Mouse (Mus musculus) heart, embryonic 13.5 days (tissue): ENCODE results near the gene Ube2e3. TPM values are rescaled to one million over a fixed set of nuclear protein-coding genes. Genes with fewer than 3 reads are reported as not detected.

Experiments
- ATAC-seq: fragments of 200-750 bp; cut with Nextera tagmentation; 2 replicates; pipeline ENCODE4 v1.8.0; 2017; ENCODE audit warnings: moderate TSS enrichment; ENCODE audit not compliant: insufficient number of reproducible peaks, low FRiP score, low TSS enrichment; ENCODE audit errors: extremely low read depth
- H3K27ac ChIP-seq: fragments of 300-500 bp; sonication (generic); replicated peaks from 2 replicates; pipeline ENCODE4 v1.5.1; 2015; ENCODE audit warnings: moderate library complexity, mild to moderate bottlenecking, inconsistent platforms
- H3K27me3 ChIP-seq: fragments of 300-500 bp; sonication (generic); replicated peaks from 2 replicates; pipeline ENCODE4 v1.6.1; 2015; ENCODE audit warnings: mild to moderate bottlenecking, inconsistent platforms
- H3K36me3 ChIP-seq: fragments of 300-500 bp; sonication (generic); 2 replicates; pipeline ENCODE4 v1.6.1; 2015; ENCODE audit warnings: mild to moderate bottlenecking, inconsistent platforms
- H3K4me1 ChIP-seq: fragments of 300-500 bp; sonication (generic); 2 replicates; pipeline ENCODE4 v1.6.1; 2015; ENCODE audit warnings: inconsistent platforms
- H3K4me2 ChIP-seq: fragments of 300-500 bp; sonication (generic); 2 replicates; pipeline ENCODE4 v1.6.1; 2015; ENCODE audit warnings: inconsistent platforms, mild to moderate bottlenecking, moderate library complexity
- H3K4me3 ChIP-seq: fragments of 300-500 bp; sonication (generic); 2 replicates; pipeline ENCODE4 v1.5.1; 2015; ENCODE audit warnings: moderate library complexity, mild to moderate bottlenecking, inconsistent platforms
- H3K9ac ChIP-seq: fragments of 300-500 bp; sonication (generic); 2 replicates; pipeline ENCODE4 v1.6.1; 2015; ENCODE audit warnings: inconsistent platforms, mild to moderate bottlenecking, moderate library complexity
- H3K9me3 ChIP-seq: fragments of 300-500 bp; sonication (generic); 2 replicates; pipeline ENCODE4 v1.6.1; 2016; ENCODE audit warnings: inconsistent platforms
- WGBS: fragments of 180-500 bp; shearing (Covaris S2); methylation state at CpG from one replicate; pipeline ENCODE4 v1.1.7; 2015; ENCODE audit warnings: mixed read lengths; 5-methylcytosine and 5-hydroxymethylcytosine counted together
- polyA plus RNA-seq: library from polyadenylated mRNA; unstranded; fragments of >200 nt; fragmentation: Nextera tagmentation; extraction: Ambion mirVana; gene quantifications from 2 replicates; pipeline ENCODE4 v1.2.1, GENCODE M21; 2015

Ube2e3 gene
- polyA plus RNA-seq, 1 experiment from 2014 or later: 118 TPM

DNA sequence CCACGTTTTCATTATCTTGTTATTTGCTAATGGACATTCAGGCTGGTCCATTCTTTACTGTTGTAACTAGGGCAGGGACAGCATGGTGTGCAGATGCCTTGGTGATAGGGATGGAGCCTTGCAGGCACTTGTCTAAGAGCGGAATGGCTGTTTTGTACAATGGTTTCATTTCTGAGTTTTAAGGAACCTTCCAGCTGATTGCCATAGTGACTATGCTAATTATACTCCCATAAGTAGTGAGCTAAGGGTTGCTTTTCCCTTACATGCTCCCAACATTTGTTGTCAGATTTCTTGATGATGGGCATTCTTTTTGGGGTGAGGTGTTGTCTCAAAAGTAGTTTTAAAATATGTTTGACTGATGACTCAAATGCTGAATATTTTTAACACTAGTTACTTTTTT lies 18.5 kb downstream of the Ube2e3 start:
- peaks cover 56% of the 10 kb centered on the region for H3K4me1 ChIP-seq
- 0 out of 2 replicates have a peak, but pooled peaks cover 2% of the 10 kb centered on the region for H3K36me3 ChIP-seq
- 75% methylated on average over 2 of the region's 2 CpGs for WGBS
- H3K4me2 ChIP-seq: no peak overlapping the region
- H3K4me3 ChIP-seq: no peak overlapping the region
- no peaks in the 10 kb centered on the region for H3K9me3 ChIP-seq
- no peak for ATAC-seq
- H3K27me3 ChIP-seq: no peaks in the 10 kb centered on the region
- no peak overlapping the region for H3K9ac ChIP-seq
- H3K27ac ChIP-seq: no peak overlapping the region

DNA sequence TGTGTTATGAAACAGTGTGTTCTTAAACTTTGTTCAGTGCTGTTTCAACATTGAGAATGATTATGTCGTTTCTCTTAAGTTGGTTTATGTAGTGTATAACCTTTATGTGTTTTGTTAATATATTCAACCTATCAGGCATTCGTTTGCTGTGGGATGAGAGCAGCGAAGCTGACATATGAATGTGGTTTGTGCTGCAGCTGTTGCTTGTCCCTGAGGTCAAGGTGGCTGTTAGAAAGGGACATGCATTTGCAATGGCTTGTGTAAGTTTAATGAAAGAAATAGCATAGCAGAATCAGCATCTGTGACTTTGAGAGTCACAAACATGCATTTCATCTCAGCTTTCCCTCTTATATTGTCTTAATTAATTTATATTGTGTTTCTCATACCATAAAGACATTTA lies 20.3 kb downstream of the Ube2e3 start:
- H3K4me2 ChIP-seq: no peak overlapping the region
- H3K27ac ChIP-seq: no peak overlapping the region
- no peaks in the 10 kb centered on the region for H3K27me3 ChIP-seq
- no peak for ATAC-seq
- H3K36me3 ChIP-seq: no peaks in the 10 kb centered on the region
- H3K9ac ChIP-seq: no peak overlapping the region
- no peaks in the 10 kb centered on the region for H3K9me3 ChIP-seq
- H3K4me3 ChIP-seq: no peak overlapping the region
- peaks cover 48% of the 10 kb centered on the region for H3K4me1 ChIP-seq
- WGBS: 42% methylated on average over 3 of the region's 3 CpGs

DNA sequence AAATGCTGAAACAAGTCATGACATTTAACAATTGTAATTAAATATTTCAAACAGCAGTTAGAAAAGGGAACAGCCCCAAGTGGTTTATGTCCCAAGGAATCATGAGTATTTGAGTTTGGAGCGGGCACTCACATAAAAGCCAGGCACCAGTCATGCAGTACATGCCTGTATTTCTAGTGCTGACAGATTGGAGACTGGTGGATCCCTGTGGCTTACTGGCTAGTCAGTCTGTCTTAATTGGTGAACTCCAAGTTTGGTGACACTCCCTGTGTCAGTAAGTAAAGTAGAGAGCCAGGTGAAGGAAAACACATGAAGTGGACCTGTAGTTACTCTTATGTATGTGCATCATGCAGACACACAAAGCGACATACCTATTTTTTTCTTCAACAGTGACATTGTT lies 27.3 kb downstream of the Ube2e3 start:
- no peak overlapping the region for H3K4me2 ChIP-seq
- no peaks in the 10 kb centered on the region for H3K36me3 ChIP-seq
- no peak overlapping the region for H3K9ac ChIP-seq
- H3K4me1 ChIP-seq: peaks cover 26% of the 10 kb centered on the region
- no peak overlapping the region for H3K4me3 ChIP-seq
- no peaks in the 10 kb centered on the region for H3K9me3 ChIP-seq
- WGBS: 78% methylated on average over 2 of the region's 2 CpGs
- no peak for ATAC-seq
- H3K27ac ChIP-seq: no peak overlapping the region
- H3K27me3 ChIP-seq: no peaks in the 10 kb centered on the region

DNA sequence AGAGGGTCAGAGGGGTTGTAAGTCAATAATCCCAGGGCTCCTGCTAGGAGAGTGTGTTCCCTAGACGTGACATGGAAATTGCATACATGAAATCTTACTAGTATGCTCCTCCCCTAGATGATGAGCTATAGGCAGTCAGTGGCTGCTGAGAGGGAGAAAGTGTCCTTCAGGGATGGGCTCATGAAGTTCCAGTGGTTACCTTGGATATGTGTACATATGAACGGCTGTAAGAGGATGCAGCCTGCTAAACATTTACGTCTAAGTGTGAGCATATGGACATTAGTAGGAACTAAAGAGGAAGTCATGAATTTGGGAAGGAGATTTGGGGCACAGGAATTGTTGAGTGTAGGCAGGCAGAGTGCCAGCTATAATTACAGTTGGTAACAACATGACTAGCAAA lies 38.0 kb downstream of the Ube2e3 start:
- H3K4me2 ChIP-seq: peak overlapping the region; percentile 18
- H3K27me3 ChIP-seq: no peaks in the 10 kb centered on the region
- H3K4me3 ChIP-seq: no peak overlapping the region
- no peak overlapping the region for H3K9ac ChIP-seq
- peaks cover 3% of the 10 kb centered on the region; the same call in 1 of the 2 replicates for H3K36me3 ChIP-seq
- peak overlapping the region; percentile 48 for H3K27ac ChIP-seq
- WGBS: 50% methylated on average over 3 of the region's 3 CpGs
- no peaks in the 10 kb centered on the region for H3K9me3 ChIP-seq
- peaks cover 41% of the 10 kb centered on the region for H3K4me1 ChIP-seq
- ATAC-seq: no peak

DNA sequence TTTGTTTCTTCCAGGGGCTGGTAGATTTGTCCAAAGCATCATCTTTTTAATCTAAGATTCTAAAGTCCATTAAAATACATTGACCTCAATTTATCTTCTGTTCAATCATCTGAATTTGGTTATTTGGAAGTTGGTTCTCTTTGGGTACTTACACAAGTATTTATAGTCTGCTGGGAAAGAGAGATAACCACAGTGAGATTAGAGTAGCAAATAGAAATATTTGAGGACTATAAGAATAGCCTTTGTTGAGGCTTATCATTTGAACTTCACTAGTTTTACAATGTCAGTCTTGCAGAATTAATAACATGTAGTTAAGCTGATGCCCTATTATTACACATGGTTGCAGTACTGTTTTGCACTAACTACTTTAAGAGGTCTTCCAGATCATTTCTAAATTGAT lies 43.6 kb downstream of the Ube2e3 start:
- ATAC-seq: no peak

DNA sequence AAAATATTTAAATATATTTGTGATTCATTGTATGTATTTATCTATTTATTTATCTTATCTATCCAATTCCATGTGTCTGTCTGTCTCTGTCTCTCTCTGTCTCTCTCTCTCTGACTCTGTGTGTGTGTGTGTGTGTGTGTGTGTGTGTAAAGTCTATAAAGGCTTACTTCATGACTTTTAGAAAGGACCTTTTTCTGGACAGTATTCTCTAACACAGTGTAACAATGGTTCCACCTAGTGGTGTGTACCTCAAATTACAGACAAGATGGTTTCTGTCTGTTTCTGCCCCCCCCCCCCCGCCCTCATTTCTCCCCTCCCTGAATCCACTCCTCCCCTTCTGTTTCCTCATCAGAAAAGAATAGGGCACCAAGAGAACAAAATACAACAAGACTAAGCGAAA lies 46.9 kb downstream of the Ube2e3 start:
- WGBS: 82% methylated on average over 2 of the region's 2 CpGs
- ATAC-seq: no peak

More for the DNA sequence above, 43.6 kb downstream of the Ube2e3 start:
- Histone ChIP-seq H3K4me3 (no peak overlapping the region), H3K4me2 (no peak overlapping the region), H3K27ac (no peak overlapping the region), H3K4me1 (peaks cover 33% of the 10 kb centered on the region), H3K27me3 (no peaks in the 10 kb centered on the region), H3K9me3 (no peaks in the 10 kb centered on the region), H3K9ac (no peak overlapping the region), H3K36me3 (peaks cover 10% of the 10 kb centered on the region; the same call in 1 of the 2 replicates)

DNA sequence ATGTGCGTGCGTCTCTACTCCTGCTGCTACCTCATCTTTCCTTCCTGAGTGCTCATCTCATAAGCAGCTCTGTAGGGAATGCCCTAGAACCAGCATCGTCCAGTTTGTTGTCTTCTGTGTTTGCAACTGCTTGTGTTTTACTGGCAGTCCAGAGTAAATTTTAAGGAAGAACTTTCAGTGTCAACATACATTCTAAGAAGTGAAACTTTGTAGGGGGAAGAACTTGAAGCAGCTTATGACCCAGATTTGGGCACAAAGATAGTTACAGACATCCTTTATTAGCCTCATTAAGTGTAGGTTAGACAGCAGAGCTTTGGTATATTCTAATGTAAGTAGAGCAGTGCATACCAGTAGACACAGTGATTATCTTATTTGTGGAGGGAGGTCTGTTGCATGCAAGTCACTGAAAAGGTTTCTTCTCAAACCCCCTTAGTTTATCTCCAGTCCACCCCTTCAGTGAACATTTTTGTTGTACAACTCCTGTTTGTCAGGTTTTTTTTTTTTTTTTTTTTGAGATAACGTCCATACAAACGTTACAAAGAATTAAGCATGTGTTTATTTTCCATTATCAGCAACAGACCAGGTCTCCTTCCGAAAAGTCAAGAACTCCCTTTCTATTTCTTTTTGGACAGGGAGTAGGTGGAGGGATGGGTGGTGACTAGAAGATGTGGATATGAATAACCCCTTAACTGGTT lies 55.2 kb downstream of the Ube2e3 start:
- Histone ChIP-seq H3K27ac (no peak overlapping the region), H3K9ac (no peak overlapping the region), H3K9me3 (no peaks in the 10 kb centered on the region), H3K27me3 (no peaks in the 10 kb centered on the region), H3K36me3 (peaks cover 14% of the 10 kb centered on the region), H3K4me2 (no peak overlapping the region), H3K4me3 (no peak overlapping the region), H3K4me1 (peaks cover 31% of the 10 kb centered on the region)
- ATAC-seq: no peak
- WGBS: 67% methylated on average over 6 of the region's 6 CpGs

More for the DNA sequence above, 46.9 kb downstream of the Ube2e3 start:
- Histone ChIP-seq H3K27me3 (no peaks in the 10 kb centered on the region), H3K4me1 (peaks cover 21% of the 10 kb centered on the region), H3K4me3 (no peak overlapping the region), H3K27ac (no peak overlapping the region), H3K9me3 (no peaks in the 10 kb centered on the region), H3K36me3 (peaks cover 17% of the 10 kb centered on the region), H3K9ac (no peak overlapping the region), H3K4me2 (no peak overlapping the region)

DNA sequence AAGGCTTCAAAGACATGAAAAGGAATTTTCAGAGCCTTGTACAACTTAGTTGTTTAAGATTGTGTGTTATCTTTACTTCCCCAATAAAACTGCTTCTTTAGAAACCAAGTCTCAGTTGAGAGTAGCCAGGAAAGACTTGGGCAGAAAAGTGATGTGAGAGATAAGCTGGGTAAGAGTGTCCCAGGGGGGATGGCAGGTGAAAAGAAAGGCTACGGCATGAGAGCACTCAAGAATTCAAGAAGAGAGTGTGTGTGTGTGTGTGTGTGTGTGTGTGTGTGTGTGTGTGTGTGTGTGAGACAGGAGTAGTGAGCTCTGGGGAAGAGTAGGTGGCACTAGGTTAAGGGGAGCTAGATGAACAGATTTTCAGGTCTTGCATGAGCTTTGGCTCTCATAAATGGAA lies 57.9 kb downstream of the Ube2e3 start:
- Histone ChIP-seq H3K9me3 (no peaks in the 10 kb centered on the region), H3K9ac (no peak overlapping the region), H3K36me3 (peaks cover 6% of the 10 kb centered on the region; the same call in 1 of the 2 replicates), H3K27ac (no peak overlapping the region), H3K4me3 (no peak overlapping the region), H3K4me2 (no peak overlapping the region), H3K4me1 (peaks cover 36% of the 10 kb centered on the region), H3K27me3 (no peaks in the 10 kb centered on the region)
- no peak for ATAC-seq
- 33% methylated on average over 1 of the region's 1 CpGs for WGBS

DNA sequence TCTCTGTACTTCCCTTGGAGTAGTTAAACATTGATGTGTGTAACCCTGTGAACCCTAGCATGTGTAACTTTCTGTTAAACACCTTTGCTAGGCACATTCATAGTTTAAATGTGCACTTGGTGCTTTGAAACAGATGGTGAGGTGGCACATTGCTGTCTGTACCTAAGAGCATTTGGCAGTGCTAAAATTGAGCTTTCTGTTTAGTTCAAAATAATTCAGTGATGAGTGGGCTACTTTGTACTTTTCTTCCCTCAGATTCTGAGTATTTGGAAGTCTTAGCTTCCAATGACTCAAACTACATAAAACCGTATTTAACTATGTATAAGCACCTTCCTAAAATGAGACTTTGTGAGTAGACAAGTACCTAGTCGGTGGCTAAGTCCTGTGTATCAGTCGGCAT lies 59.7 kb downstream of the Ube2e3 start:
- Histone ChIP-seq H3K4me2 (no peak overlapping the region), H3K27ac (no peak overlapping the region), H3K9ac (no peak overlapping the region), H3K36me3 (peaks cover 2% of the 10 kb centered on the region; the same call in 1 of the 2 replicates), H3K27me3 (no peaks in the 10 kb centered on the region), H3K4me3 (no peak overlapping the region), H3K4me1 (peaks cover 36% of the 10 kb centered on the region), H3K9me3 (no peaks in the 10 kb centered on the region)
- no peak for ATAC-seq
- WGBS: 80% methylated on average over 3 of the region's 3 CpGs

DNA sequence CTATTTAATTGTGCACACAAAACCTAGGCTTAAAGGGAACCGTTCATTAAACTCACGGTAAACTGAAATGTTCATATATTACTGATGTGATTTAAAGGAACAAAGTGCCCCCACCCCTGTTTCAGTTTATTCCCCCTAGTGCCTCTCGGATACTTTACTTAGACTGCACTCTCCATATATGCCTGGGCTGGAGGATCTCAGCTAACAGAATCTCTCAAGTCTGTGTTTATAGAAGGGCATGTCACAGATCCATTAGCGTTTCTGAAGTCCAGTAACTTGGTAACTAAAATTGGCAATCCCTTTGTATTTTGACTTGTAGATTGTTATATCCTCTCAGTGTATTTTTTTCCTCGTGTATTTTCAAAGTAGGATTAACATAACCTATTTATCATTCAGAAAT lies 60.2 kb downstream of the Ube2e3 start:
- Histone ChIP-seq H3K9me3 (no peaks in the 10 kb centered on the region), H3K4me3 (no peak overlapping the region), H3K27ac (no peak overlapping the region), H3K4me1 (peaks cover 33% of the 10 kb centered on the region), H3K36me3 (peaks cover 2% of the 10 kb centered on the region; the same call in 1 of the 2 replicates), H3K4me2 (no peak overlapping the region), H3K9ac (no peak overlapping the region), H3K27me3 (no peaks in the 10 kb centered on the region)
- ATAC-seq: no peak
- WGBS: 69% methylated on average over 5 of the region's 5 CpGs

DNA sequence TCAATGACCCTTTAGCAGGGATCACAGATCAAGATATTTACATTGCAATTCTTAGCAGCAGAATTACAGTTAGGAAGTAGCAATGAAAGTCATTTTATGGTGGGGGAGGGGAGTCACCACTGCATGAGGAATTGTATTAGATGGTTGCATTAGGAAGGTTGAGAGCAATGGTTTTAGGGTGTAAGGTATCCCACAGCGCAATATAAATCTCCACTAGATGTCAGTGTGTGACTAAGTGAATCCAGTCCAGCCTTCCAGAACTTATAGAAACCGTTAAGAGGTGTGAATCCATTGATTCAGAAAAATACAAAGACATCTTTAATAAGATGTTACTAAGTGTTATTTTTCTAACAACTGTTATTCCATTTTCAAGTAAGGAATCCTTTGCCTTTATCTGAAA lies 63.4 kb downstream of the Ube2e3 start:
- Histone ChIP-seq H3K4me3 (no peak overlapping the region), H3K4me1 (peaks cover 14% of the 10 kb centered on the region), H3K36me3 (peaks cover 2% of the 10 kb centered on the region; the same call in 1 of the 2 replicates), H3K9me3 (no peaks in the 10 kb centered on the region), H3K9ac (no peak overlapping the region), H3K4me2 (no peak overlapping the region), H3K27ac (no peak overlapping the region), H3K27me3 (no peaks in the 10 kb centered on the region)
- 44% methylated on average over 2 of the region's 2 CpGs for WGBS
- no peak for ATAC-seq

DNA sequence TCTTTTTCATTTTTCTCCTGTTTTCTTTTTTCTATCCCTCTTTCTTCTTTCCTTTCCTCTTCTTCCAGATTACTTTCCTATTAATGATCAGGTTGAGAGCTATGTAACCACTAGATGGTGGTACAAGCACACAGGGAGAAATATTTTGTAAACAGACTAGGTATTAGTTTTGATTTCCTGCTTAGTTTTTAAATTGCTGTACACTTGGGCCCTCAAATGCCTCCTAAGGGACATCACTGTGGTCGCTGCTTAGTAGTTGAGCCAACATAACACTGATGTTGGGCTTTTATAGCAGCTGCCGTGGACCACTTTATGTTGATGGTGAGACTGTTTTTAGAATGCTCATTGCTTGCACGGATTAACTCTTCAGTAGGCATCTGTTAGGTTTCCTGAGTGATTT lies 91.5 kb downstream of the Ube2e3 start:
- no peak for ATAC-seq
- Histone ChIP-seq H3K9ac (no peak overlapping the region), H3K36me3 (no peaks in the 10 kb centered on the region), H3K4me3 (peak overlapping the region; percentile 18; the same call in 1 of the 2 replicates), H3K4me2 (peak overlapping the region; percentile 46), H3K4me1 (peaks cover 23% of the 10 kb centered on the region), H3K27ac (no peak overlapping the region), H3K9me3 (no peaks in the 10 kb centered on the region), H3K27me3 (no peaks in the 10 kb centered on the region)
- 34% methylated on average over 3 of the region's 3 CpGs for WGBS
